Mouse (Mus musculus): Measurements from ENCODE around the gene Unc93b1. TPM values are rescaled to one million over a fixed set of nuclear protein-coding genes. Genes with fewer than 3 reads are reported as not detected.
A peak's percentile ranks its signal among the peaks of the same experiment; 100 is the strongest.
"Not testable (repeated sequence)": the region's sequence is repeated elsewhere in the genome, so short reads cannot be mapped to it uniquely, and the experiment has no call there.

The Unc93b1 gene
- total RNA-seq, 1 experiment from 2014 or later = 632 TPM

DNA sequence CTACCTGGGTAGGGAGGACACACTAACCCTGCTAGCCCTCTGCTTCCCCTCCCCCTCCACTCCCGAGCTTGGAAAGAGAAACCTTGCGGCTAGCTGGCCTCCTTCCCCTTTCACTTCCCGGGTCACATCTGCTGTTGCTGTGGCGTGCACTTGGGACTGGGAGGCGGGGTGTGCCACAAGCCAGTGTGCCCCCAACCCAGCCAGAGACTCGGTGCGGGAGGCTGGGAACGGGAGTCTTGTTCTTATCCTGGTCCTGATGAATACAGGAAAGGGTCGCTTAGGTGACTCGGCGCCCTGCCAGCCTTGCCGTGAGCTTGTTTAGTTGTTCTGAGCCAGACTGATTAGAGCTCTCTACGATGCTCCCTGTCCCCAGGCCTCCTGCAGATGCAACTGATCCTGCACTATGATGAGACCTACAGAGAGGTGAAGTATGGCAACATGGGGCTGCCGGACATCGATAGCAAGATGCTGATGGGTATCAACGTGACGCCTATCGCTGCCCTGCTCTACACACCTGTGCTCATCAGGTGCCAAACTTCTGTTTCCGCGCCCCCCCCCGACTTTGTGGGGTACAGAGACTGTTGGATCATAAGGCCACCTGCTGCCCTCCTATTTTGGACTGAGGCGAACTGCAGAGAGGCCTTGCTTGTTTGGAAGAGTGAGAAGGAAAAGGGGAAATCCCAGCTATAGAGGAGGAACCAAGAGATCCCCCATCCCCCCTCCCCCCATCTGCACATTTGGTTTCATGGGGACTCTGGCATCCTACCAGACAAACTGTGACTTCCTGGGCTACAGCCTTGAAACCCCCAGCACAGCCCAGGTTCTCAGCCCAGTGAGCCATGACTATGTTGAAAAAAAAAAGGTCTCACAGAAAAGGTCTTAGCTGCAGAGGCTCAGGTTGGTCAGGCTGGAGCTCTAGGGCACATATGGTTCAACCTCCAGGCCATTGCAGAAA lies 1.2 kb downstream of the Unc93b1 start:
- peak; percentile 52 for ATAC-seq (ENCODE audit: extremely low read depth, insufficient number of reproducible peaks, low FRiP score, poor library complexity, severe bottlenecking)

DNA sequence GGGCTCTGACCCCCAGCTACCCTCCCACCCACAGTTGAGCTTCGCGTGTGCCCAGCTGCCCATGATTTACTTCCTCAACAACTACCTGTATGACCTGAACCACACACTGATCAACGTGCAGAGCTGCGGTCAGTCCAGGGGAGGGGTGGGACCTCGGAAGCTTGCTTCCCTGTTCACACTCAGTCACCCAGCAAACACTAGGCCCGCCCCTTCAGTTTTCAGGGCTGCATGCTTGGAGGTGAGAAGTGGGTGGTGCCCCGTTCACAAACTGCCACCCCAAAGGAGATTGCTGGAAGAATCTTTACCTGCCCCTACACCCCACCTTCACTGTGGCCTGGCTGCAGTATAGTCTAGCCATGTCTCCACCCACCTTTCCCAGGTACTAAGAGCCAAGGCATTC lies 7.3 kb downstream of the Unc93b1 start:
- peak; percentile 16; the same call in 1 of the 2 replicates for ATAC-seq (ENCODE audit: extremely low read depth, insufficient number of reproducible peaks, low FRiP score, poor library complexity, severe bottlenecking)

DNA sequence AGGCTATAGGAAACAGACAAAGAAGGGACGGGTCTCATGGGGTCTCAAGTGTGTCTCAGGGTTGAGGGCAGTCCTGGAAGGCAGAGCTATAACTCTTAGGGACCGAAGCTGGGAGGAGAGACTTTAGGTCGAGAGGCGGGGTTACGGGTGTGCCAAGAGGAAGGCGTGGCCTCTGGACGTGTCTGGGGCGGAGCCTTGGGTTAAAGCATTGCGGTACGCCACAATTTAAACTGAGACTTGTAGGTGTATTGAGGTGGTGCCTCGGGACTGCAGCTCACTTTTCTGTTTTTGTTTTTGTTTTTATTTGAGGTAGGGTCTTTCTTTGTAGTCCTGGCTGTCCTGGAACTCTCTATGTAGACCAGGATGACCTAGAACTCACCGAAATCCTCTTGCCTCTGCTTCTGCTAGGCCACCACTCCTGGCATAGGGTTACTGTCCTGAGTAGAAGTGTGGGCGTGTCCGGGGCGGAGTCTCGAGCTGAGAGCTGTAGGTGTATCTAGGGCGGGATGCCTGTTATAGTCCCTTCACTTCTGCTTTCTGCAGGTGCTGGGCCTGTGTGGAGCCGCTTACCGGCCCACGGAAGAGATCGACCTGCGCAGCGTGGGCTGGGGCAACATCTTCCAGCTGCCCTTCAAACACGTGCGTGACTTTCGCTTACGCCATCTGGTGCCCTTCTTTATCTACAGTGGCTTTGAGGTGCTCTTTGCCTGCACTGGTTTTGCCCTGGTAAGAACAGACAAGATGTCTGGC lies 8.2 kb downstream of the Unc93b1 start:
- ATAC-seq (ENCODE audit: extremely low read depth, insufficient number of reproducible peaks, low FRiP score, poor library complexity, severe bottlenecking) = peak; percentile 79

DNA sequence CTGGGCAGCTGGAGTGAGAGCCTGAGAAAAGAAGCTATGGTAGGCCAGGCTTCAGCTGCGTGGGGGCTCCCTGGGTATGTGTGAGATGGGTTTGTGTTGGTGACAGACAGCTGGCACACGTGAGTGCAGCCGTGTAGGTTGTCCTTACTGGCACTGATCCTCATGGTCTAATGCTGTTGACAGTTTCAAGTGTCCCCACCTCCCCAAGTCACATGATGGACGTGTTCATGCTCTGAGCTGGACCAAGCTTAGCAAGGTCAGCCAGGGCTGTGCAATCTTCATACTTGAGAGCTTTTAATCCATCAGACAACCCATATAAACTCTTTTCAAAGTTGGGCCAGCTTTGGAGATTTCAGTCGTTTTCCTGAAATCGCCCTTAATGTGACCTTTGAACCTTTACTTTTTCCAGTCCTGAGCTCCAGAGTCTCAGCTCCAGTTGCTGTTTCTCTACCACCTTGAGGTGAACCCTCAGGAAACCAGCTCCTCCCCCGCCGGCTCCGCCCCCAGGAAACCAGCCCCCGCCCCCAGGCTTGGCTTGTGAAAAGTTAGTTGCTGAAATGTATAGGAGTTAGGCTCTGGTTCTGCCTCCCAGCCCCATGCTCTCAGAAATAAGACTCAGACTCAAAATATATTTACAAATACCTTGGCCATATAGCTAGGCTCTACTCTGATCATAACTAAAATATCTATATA lies 11.0 kb downstream of the Unc93b1 start:
- ATAC-seq (ENCODE audit: extremely low read depth, insufficient number of reproducible peaks, low FRiP score, poor library complexity, severe bottlenecking) = no peak

DNA sequence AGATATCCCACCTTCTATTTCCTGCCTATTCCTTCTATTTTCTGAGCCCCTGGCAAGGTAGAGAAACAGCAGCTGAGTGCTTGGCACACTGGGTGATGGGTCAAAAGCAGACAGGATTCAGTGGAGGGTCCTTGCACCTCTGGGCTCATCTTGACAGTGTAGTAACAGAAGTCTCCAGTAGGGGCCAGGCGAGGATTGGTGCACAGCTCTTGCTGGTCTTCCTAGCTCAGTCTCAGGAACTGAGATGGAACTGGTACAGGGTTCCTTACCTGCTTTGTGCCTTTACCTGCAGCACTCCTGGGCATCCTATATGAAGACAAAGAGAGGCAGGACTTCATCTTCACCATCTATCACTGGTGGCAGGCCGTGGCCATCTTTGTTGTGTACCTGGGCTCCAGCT lies 11.7 kb downstream of the Unc93b1 start:
- ATAC-seq (ENCODE audit: extremely low read depth, insufficient number of reproducible peaks, low FRiP score, poor library complexity, severe bottlenecking) = peak; percentile 43; the same call in 1 of the 2 replicates

DNA sequence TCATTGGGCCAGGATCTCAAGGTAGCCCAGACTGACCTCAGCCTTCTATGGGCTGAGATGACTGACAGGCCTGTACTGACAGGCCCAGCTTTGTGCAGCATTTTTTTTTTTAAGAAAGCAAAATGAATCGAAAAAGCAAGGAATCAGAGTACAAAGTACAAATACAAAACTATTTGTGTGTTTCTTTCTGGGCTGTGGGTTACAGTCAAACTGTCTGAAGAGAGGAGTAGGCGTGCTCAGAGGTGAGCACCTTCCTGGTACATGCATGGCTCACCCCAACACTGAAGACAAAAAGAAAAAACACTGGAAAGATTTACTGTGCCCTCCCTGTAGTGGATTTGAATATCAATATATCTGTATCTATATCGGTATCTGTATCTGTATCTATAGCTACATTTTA lies 12.8 kb downstream of the Unc93b1 start:
- ATAC-seq (ENCODE audit: extremely low read depth, insufficient number of reproducible peaks, low FRiP score, poor library complexity, severe bottlenecking) = no peak

DNA sequence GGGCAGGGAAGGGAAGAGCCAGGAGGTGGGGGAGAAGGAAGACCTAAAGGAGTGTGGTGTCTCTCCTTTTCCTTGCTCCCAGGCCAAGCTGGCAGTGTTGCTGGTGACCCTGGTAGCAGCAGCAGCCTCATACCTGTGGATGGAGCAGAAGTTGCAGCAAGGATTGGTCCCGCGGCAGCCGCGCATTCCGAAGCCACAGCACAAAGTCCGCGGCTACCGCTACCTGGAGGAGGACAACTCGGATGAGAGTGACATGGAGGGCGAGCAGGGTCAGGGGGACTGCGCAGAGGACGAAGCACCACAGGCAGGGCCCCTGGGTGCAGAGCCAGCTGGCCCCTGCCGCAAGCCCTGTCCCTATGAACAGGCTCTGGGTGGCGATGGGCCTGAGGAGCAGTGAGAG lies 13.6 kb downstream of the Unc93b1 start:
- no peak for ATAC-seq (ENCODE audit: extremely low read depth, insufficient number of reproducible peaks, low FRiP score, poor library complexity, severe bottlenecking)

DNA sequence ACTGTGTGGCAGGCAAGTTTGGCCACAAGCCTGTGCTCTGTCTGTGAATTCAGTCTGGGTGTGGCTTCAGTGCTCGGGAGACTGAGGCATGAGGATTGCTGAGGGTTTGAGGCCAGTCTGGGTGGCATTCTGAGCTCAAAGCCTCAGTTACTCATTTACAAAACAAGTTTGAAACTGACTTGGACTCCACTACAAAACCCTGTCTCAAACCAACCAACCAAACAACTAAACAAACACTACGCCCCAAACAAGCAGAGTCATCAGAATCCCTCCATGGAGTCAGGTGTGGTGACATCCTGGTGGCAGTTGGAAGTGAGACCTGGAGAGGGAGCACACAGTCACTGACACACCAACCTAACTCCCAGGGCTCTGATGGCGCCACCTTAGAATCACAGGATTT lies 15.3 kb downstream of the Unc93b1 start:
- no peak for ATAC-seq (ENCODE audit: extremely low read depth, insufficient number of reproducible peaks, low FRiP score, poor library complexity, severe bottlenecking)

DNA sequence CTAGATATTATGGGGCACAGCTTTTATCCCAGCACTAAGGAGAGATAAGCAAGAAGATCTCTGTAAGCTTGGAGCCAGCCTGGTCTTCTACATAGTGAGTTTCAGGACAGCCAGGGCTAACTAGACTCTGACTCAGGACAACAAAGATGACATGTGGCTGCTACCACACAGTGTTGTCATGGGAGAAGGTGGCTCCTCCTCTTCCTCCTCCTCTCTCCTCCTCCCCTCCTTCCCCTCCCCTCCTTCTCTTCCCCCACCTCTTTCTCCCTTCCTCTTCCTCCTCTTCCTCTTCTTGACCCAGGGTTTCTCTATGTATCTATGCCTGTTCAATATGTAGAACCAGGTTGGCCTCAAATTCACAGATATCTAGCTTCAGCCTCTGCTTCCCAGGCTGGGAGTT lies 16.5 kb downstream of the Unc93b1 start:
- ATAC-seq (ENCODE audit: extremely low read depth, insufficient number of reproducible peaks, low FRiP score, poor library complexity, severe bottlenecking) = peak; percentile 44

DNA sequence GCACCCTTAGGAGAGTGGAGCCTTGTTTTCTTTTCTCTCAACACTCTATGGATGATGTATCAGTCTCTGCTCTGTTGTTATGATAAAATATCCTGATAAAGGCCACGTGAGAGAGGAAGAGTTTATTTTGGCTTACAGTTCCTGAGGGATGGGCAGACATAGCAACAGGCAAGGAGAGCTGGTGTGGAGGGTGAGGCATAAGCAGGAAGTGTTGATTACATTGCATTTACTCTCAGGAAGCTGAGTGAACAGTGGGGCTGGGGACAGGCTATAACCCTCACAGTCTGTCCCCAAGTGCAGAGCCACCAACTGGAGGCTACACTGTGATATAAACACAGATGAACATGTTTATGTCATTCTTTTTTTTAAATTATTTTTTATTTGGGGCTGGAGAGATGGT lies 17.1 kb downstream of the Unc93b1 start:
- ATAC-seq (ENCODE audit: extremely low read depth, insufficient number of reproducible peaks, low FRiP score, poor library complexity, severe bottlenecking) = no peak

DNA sequence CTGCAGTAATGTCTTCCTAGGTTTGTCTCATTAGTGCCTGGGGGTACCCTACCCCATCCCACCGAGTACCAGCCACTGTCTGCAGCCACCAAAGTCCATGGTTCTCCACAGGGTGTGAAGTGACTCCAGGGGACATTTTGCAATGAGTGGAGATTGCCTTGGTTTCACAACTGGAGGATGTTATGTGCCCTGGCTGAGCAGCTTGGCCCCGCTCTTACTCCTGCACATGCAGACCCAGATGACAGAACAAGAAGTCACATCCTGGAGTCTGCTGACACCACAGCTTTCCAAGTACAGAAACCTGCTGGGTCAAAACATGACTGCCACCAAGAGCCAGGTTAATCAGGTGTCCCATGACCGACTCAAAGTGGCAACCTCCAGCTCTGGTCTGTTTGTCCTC lies 20.0 kb downstream of the Unc93b1 start:
- ATAC-seq (ENCODE audit: extremely low read depth, insufficient number of reproducible peaks, low FRiP score, poor library complexity, severe bottlenecking) = no peak

DNA sequence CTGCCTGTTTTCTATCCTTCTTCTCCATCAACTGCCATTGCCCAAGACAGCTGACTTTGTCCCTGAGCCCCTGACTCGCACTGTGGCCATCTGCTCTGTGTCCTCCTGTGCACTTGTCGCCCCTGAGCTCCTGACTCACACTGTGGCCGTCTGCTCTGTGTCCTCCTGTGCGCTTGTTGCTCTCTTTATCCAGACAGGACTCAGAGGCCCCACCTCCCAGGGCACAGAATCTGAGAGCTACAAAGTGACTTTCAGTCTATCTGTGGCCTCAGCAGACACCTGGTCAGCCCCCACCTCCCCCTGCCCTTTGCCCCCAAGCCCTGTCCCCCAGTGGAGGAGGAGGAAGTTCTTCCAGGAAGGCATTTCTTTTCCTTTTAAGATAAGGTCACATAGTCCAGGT lies 20.8 kb downstream of the Unc93b1 start:
- no peak for ATAC-seq (ENCODE audit: extremely low read depth, insufficient number of reproducible peaks, low FRiP score, poor library complexity, severe bottlenecking)

DNA sequence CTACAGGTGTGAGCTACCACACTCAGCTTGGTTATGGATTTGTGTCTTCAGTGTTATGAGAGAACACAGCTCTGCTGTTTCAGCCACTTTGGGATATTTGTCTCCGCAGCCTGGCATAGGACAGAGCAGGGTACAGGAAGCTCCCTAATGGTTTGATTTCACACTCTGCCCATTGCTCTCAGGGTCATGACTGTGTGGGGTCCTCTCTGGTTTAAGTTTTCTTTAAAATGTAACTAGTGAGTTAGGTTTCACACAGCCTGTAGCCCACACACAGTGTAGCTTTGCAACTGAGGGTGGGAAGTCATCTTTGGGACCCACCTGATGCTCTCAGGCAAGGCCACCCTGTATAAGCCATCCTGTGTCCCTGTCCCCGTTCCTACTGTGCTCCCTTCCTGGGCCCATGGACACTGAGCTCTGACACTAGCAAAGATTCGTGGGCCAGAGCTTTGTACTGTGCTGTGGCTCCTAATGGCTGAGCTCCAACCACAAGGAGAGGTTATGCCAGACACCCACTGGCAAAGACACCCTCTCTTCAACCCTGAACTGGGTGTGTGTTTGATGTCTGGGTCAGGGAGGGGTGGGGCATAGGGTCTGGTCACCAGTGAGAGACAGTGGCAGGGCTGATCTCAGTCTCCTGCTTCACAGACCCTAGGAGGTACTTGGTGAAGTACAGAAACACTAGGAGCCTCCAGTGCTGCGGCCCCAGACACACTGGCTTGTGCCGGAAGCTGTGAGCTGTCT lies 22.5 kb downstream of the Unc93b1 start:
- 0 out of 2 replicates have a peak, but pooled peaks have one; percentile 21 for ATAC-seq (ENCODE audit: extremely low read depth, insufficient number of reproducible peaks, low FRiP score, poor library complexity, severe bottlenecking)

DNA sequence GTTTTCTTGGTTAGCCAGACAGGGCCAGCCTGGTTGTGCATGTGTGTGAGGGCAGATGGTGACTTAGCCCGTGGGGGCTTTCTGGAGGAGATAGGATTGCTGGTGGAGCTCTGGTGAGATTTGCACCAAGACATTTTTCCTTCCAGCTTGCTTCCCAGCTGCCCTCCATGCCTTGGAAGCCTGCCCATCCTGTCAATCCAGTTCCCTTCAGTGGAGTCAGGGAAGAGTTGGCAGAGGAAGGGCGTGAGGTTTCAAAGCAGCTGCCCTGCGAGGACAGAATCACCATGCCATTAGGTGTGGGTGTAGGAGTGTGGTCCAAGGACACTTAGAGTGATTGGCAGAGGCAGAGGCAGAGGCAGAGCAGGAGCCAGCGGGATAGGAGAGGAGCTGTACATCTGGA lies 23.5 kb downstream of the Unc93b1 start, which contains the start of gene Aldh3b3:
TSS of gene Aldh3b3 (plus strand) at position 176 of the 400 bp plus-strand sequence.
- ATAC-seq (ENCODE audit: extremely low read depth, insufficient number of reproducible peaks, low FRiP score, poor library complexity, severe bottlenecking) = no peak

DNA sequence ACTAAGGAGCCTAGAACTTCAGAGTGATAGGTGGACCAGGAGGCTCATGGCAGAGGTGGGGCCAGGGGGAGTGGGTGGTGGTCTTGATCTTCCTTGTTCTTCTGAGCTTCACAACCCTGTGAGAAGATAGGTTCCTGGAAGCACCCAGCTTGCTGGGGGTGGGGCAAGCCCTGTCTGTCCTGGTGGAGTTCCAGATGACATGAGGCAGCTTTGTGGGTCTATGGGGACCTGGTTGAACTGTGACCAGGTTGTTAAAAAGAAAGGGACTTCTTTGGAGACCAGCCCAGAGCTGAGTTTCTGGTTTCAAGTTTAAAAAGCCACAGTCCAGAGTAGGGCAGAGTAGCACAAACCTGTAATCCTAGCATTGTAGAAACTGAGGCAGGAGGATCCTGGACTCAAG lies 24.0 kb downstream of the Unc93b1 start:
- ATAC-seq (ENCODE audit: extremely low read depth, insufficient number of reproducible peaks, low FRiP score, poor library complexity, severe bottlenecking) = no peak

DNA sequence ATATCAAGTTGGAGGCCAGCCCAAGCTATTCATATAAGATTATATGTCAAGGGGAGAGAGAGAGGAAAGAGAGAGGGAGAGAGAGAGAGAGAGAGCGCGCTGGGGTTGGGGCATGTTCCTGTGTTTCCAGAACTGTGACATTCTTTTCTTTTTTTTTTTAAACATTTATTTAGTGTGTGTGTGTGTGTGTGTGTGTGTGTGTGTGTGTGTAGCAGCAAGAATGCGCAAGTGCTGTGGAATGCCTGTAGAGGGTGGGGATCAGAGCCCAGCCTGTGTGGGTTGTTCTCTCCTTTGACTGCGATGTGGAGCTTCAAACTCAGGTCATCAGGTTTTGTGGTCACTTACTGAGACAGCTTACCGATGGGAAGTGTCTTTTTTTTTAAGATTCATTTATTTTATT lies 25.2 kb downstream of the Unc93b1 start:
- ATAC-seq (ENCODE audit: extremely low read depth, insufficient number of reproducible peaks, low FRiP score, poor library complexity, severe bottlenecking) = no peak

DNA sequence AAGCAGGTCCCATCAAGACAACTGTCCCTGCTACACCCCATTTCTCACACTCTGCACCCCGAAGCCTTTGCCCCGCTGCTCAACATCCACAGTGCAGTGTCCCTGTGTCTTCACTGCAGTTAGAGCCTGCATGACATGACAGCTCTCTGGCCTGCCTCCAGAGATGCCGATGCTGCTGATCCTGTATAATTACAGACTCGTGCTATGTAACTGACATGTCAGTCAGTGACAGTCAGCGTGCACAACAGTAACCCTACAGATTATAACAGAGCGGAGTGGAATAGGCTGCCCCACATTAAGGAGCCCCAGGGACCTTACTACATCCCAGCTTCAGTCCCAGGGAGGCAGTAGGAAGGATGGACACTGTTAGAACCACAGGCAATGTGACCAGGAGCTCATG lies 26.8 kb downstream of the Unc93b1 start:
- not testable (repeated sequence) for ATAC-seq (ENCODE audit: extremely low read depth, insufficient number of reproducible peaks, low FRiP score, poor library complexity, severe bottlenecking)

DNA sequence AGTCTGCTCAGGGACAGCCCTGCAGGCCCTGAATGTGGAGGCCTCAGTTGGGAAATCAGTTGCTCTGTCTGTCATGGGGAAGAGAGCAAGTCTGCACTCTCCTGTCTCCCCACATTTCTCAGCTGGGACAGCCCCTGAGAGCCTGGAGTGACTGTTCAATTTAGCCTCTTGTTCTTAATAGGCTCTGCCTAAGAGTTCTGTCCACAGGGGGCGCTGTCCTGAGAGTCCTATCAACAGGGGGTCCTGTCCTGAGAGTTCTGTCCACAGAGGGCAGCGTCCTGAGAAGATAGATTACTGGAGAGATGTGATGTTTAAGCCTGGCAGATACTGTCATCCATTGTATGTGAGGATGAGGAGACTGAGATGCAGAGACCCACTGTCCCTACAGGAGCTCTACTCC lies 27.5 kb downstream of the Unc93b1 start:
- ATAC-seq (ENCODE audit: extremely low read depth, insufficient number of reproducible peaks, low FRiP score, poor library complexity, severe bottlenecking) = no peak

DNA sequence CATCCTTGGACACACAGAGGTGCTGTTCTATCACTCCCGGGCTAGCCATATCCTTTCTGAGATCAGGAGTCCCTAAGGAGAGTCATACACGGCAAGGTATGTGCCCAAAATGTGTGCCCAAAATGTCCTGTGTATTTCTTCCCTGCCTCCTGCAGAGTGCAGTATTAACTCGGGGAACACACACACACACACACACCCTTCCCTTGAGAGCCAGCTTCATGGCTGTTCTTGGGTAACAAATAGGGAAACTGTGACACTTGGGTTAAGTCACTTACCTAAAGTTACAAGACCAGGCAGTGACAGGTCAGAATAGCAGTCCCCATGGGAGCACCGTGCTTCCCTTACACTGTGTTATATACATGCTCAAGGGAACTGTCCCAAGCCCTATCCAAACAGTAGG lies 29.0 kb downstream of the Unc93b1 start:
- no peak for ATAC-seq (ENCODE audit: extremely low read depth, insufficient number of reproducible peaks, low FRiP score, poor library complexity, severe bottlenecking)

All from neutrophil, adult 5-6 weeks (primary cell).